Mouse (Mus musculus) lung, adult 2 months (tissue): ENCODE results near the gene Klhl10.

ENCODE experiments used
- CTCF ChIP-seq: fragments of 200-500 bp; IDR thresholded peaks from 2 replicates; pipeline ENCODE4 v1.5.1; 2011; ENCODE audit warnings: mild to moderate bottlenecking, low read length, control low read depth; ENCODE audit not compliant: insufficient read depth
- POLR2A ChIP-seq: fragments of 200-500 bp; IDR thresholded peaks from 2 replicates; pipeline ENCODE4 v1.6.1; 2011; ENCODE audit warnings: low read depth, mild to moderate bottlenecking, control low read depth, low read length, borderline replicate concordance; ENCODE audit errors: extremely low read depth

- TF ChIP-seq CTCF (no peak), POLR2A (no peak)
Measured at GRCm38 (mm10) chr11:100403445-100404134, 38.1 kb upstream of the Klhl10 start.
